Mouse (Mus musculus) induced T-regulatory cell, adult 2 months (primary cell): ENCODE data around the gene Fmo3.

Experiments
- DNase-seq: peaks from one replicate; pipeline ENCODE4 v3.0.0-alpha.2; 2012; ENCODE audit warnings: low read depth

Fmo3 gene

DNA sequence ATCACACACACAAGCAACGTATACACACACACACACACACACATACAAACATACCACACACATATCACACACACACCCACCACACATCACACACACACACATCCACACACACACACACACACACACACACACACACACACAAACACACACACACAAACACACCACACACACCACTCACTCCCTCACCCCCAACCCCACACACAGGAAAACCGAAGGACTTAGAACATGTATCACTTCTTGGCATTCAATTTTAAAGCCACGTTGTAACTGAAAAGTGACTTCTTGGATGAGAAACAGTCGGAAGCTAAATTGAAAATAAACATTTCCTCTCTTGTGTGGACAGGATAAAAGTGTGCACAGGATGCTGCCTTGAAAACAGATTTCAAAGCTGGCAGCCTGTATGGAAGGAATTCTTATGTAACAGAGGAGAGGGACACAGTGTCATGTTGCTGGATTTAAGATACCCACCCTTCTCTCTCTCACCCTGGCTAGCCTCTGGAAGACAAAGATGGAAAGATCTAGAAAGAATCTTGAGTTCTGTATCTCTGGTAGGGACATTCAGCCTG is 52.9 kb downstream of the Fmo3 start:
- DNase-seq = no peak

DNA sequence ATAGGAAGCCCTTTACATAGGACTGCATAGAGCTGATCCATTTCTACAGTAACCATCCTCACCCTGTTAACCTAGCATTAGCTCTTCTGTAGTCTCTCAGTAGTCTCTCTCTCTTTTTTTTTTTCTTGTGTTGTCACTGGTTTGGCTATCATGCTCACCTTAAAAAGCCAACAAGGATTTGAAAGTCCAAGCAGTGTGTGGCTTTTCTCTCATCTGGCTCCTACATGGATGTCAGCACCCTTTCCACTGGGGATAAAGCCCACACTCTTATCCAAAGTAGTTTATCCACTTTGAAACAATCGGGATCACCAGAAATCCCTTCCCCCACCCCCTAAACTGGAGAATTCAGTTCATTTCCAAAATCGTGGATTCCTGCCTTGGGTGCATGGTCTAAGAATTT is 53.7 kb downstream of the Fmo3 start:
- no peak for DNase-seq

DNA sequence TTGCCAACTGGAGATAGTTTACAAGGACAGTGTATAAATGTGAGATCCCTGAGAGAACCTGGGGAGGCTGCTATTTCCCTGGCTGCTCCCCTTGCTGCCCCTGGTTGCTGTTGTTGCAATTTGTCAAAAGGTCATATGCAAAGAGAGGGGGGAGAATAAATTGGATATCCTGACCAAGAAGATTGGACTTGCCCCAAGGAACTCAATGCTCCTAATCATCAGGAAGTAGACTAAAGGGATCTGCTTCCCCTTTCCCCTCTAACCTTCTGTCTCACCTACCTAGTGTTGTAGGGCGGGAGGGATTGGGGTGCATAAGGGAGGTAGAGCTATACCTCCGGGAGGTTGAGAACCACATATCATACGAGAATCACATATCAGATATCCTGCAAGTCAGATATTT is 55.2 kb downstream of the Fmo3 start:
- DNase-seq = no peak

DNA sequence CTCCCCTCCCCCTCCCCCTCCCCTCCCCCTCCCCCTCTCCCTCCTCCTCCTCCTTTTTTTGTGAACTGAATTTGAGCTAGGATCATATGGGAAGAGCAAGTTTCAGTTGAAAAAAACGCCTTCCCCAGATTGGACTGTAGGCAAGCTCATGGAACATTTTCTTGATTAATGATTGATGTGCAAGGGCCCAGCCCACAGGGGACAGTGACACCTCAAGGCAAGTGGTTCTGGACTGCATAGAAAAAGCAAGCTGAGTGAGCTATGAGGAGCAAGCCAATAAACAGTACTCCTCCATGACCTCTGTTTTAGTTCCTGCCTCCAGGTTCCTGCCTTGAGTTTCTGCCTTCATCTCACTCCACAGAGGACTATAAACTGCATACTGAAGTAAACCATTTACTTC is 59.2 kb downstream of the Fmo3 start:
- no peak for DNase-seq

DNA sequence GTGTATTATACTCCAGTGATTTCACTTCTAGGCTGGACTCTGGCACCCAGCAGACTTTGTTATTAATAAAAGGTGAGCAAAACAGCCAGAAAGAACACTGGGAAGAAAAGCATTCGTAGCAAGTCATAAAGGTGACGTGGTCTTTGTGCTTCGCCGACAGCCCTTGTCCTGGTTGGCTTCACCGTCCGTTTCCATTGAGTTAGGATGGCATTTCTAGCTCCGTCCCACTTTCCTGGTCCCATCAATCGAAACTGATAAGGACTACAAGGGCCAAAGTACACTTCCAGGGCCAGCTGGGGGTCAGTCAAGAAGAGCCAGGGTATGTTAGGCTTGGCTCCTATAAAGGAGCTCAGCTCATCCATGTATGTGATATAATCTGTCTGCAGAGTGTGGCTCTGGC is 67.7 kb downstream of the Fmo3 start:
- DNase-seq = no peak

DNA sequence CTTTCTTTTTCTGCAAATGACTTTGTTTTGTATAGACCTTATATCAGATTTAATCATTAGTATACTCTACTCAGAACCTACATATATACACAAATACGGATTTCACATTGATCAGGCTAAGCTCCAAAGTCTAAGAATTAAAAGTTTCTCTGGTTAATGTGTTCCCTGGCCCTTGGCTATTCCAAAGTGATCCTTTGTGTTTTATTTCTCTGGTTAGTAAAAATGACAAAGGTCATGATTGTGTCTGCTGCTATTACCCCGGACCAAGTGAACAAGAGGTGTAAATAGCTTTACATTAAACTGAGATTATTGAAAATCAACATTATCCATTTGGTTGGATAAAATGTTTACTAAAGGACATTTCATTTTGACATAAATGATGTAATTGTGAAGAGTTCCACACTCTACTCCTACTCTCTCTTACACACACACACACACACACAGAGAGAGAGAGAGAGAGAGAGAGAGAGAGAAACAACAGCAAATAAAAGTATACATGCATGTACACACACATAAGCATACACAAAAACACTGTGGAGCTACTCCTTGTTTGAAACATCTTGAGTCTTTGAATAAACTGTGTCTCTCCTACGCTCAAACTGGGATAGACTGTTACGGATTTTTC is 69.3 kb downstream of the Fmo3 start:
- no peak for DNase-seq

DNA sequence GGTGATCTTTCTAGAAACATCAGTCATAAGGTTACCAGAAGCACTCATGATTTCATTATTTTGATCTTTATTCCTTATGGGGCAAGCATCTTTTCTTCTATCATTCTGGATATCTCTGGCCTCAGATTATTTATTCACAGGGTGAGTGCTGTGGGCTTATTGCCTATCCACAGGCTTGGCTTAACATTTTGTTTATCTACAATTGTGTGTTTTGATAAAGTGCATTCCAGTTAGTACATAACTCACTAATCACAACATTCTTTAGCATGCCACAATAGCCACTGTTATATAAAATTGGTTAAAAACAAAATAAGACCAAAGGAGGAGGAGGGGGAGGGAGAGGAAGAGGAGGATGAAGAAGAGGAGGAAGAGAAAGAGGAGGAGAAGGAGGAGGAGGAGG is 72.2 kb downstream of the Fmo3 start:
- DNase-seq = no peak
